Mouse (Mus musculus) regulatory T cell (primary cell): ENCODE results near the gene Btbd35f19.
"Not testable (repeated sequence)": the region's sequence is repeated elsewhere in the genome, so short reads cannot be mapped to it uniquely, and the experiment has no call there.

Experiments used
- in situ Hi-C: fragments of 300-600 bp; cut with MboI, MseI; formaldehyde crosslinking; loops from one replicate; pipeline ENCODE4 v1.15.1; 2025; ENCODE audit warnings: high pct_unique_total_duplicates

Btbd35f19 gene

GRCm38 (mm10) chrX:31383818-31384217 lies at the start of gene Btbd35f19:
Gene Btbd35f19 (minus strand): TSS chrX:31383918.
- in situ Hi-C loops, result not testable (repeated sequence)

GRCm38 (mm10) chrX:31341924-31342323 lies 41.8 kb downstream of the Btbd35f19 start:
- in situ Hi-C loops, result loop anchor here (25.0 kb wide), 1 partner anchor 1395 kb away; the partner anchor contains the start of gene Btbd35f21

GRCm38 (mm10) chrX:31336154-31336553 lies 47.6 kb downstream of the Btbd35f19 start, which contains the start of gene Btbd35f26:
Gene Btbd35f26 (plus strand): TSS chrX:31336454.
- in situ Hi-C loops, result loop anchor here (25.0 kb wide), 1 partner anchor 1401 kb away; the partner anchor contains the start of gene Btbd35f21
